Mouse (Mus musculus): Measurements from ENCODE around the gene Mospd1. TPM values are rescaled to one million over a fixed set of nuclear protein-coding genes. Genes with fewer than 3 reads are reported as not detected.

Gene Mospd1
- 10 to 100 TPM; 24.8 to 26.3 TPM for total RNA-seq (2021)
- long read RNA-seq, experiment 1, transcript Mospd1-202 (6 exons, 1,773 nt): major isoform, 25 of 39 reads
- long read RNA-seq, experiment 1, partial matches to known transcripts: 5 of 39 reads
- long read RNA-seq, experiment 1, other reads (novel, unspliced or antisense): 7 of 39 reads
- long read RNA-seq, experiment 2, transcript Mospd1-202 (6 exons, 1,773 nt): major isoform, 5 of 7 reads
- long read RNA-seq, experiment 2, partial matches to known transcripts: 0 of 7 reads
- long read RNA-seq, experiment 2, other reads (novel, unspliced or antisense): 1 of 7 reads

DNA sequence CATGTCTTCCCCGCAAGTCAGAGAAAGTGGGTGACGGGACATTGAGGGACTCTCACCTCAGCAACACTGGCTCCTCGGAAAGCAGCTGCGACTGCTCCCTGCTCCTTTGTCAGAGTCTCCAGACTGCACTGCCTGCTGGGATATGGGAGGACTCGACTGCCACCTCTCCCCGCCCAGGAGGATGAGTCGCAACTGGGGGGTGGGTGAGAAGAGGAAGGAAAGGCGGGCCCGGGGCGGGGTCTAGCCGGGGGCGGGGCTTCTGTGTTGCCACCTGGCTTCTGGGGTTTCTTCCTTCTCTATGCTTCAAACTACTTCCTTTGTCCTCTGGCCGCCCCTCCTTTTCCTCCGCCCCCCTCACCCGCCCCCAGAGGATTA is at the start of gene Mospd1:
Gene Mospd1 (minus strand): TSS at position 137 of the 375 bp plus-strand sequence.
- peak; percentile 90 to 94 for DNase-seq

- no peak for DNase-seq
Measured at GRCm38 (mm10) chrX:53386362-53386761, 16.1 kb upstream of the Mospd1 start.

DNA sequence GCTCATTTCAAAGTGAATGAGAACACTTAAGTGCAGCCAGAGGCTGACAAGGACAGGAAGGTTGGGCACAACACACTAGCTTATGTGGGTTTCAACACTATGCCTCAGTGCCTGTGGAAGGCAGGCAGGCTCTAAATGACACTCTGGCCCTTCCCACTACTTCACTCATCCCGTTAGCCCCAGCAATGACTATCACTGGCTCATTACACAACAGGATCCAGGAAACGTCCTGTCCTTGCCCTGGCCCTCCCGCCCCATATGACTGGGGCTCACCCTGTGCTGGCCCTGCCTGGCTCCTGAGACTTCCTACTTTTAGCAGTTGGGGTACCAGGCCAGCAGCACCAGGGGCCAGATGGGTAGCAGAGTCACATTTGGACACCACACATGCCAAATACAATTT is 12.8 kb upstream of the Mospd1 start:
- DNase-seq: peak in 1 of 2 experiments; percentile 6

DNA sequence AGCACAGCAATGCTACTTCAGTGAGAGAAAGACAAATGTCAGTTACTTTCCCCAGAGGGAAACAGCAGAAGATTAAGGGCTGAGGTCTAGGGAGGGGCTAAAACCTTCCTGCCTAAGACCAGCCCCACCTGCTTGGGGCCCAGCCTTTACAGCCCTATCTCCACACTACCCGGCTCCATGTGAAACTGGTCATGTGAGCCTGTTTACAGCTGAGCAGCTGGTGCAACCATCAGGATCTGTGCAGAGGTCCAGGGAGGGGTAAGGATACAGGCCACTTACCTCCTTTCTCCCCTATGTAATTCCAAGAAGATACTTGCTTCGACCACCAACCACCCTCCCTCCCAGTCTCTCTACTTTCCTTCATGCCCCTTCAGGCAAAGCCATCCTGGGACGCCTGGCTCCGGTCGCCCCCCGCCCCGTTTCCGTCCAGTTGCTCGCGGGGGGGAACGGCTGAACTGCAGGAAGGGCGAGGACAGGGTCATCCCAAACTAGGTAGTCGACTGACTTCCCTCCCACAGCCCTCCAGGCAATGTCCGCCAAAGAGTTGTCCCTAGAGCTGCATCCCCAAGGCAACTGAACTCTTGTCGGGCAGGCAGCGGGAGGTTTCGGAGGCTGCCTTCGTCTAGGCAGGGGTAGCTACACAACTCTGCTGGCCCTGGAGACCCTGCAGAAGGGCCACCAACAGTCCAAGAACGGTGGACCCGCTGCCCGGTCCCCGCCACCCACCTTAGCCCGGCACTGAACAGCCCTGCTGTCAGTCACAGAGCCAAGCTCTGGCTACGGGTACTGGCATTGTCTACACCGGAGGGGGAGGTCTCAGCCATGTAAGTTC is 552 bp downstream of the Mospd1 start:
- peak; percentile 12 to 15 for DNase-seq

GRCm38 (mm10) chrX:53364668-53365383 is 5.5 kb downstream of the Mospd1 start:
- DNase-seq: no peak

DNA sequence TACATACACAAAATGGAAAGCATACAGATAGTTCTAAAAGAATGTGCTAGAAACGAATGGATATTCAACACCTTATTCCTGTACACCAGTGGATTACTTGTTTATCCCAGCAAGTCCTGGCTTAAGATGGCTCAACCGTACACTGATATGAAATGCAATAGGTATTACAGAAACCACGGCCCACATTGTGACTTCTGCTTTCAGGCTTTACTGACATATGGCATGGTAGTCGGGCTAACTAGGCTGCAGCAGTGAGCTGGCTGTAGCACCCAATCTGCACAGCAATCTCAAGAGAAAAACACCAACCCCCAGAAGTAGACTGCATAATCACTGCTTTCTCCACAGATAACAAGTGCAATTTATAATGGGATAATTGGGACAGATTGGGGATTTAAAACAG is 21.9 kb downstream of the Mospd1 start:
- no peak for DNase-seq

- DNase-seq: peak; percentile 39 to 55
Measured at GRCm38 (mm10) chrX:53341531-53341930, 28.8 kb downstream of the Mospd1 start.

DNA sequence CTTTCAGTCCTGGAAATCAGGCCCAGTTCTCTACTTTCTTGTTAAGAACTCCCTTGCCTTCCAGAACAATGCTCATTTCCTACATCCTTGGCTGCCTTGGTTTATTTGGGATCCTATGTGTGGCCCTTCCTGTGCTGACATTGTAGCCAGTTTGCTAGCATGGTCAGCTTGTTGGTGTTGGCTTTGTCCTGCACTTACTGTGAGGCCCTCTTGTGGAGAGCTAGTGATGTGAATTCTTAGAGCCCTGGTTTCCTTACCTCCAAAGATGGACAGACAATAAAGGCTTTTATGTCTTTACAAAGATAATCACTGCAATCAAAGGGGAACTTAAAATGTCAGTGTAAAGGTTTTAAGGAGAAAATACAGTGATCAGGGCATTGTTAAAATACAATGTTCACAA is 32.9 kb downstream of the Mospd1 start:
- DNase-seq: peak in 1 of 2 experiments; percentile 2

DNA sequence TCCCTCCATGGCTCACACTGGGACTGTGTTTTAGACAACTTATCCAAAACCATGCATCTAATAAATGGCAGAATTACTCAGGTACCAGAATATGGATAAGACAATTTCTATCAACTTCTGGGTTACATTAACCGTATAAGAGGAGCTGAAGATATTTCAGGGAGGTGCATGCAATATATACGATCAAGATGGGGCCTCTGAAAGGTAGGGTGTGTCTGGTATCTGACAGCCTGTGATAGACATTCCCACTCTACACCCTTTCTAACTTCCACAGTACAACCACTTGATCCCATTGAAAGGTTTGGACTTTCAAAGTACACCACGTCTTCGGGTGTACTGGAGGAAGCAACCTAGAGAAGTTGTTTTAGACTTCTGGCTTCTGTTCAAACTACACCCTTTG is 39.9 kb downstream of the Mospd1 start:
- no peak for DNase-seq

- peak; percentile 41 to 55 for DNase-seq
Measured at GRCm38 (mm10) chrX:53321111-53321510, 49.2 kb downstream of the Mospd1 start.

- DNase-seq: no peak
Measured at GRCm38 (mm10) chrX:53320564-53320963, 49.7 kb downstream of the Mospd1 start.

Other genes with a start within 250 kb of the Mospd1 start
- gene Plac1, start 130.4 kb downstream of the Mospd1 start, total RNA-seq (2021): not detected
- gene Fam122b, start 100.7 kb downstream of the Mospd1 start, total RNA-seq (2021): 1 to 10 TPM; 6.6 to 8.9 TPM
- not detected for gene Fam122c, start 97.1 kb downstream of the Mospd1 start, total RNA-seq (2021)
- not detected for gene Etd, start 64.4 kb upstream of the Mospd1 start, total RNA-seq (2021)
- gene Rtl8c, start 237.5 kb upstream of the Mospd1 start, total RNA-seq (2021): 100 to 1,000 TPM; 124 to 144 TPM
- not detected for gene Gm14597, start 238.5 kb upstream of the Mospd1 start, total RNA-seq (2021)